Mouse (Mus musculus) right cerebral cortex, postnatal 14 days (tissue): ENCODE data around the gene Gtf2ird1.
"Not testable (repeated sequence)": the region's sequence is repeated elsewhere in the genome, so short reads cannot be mapped to it uniquely, and the experiment has no call there.

Experiments used
- DNase-seq: peaks from one replicate; pipeline ENCODE4 v3.0.0; 2022

The Gtf2ird1 gene

DNA sequence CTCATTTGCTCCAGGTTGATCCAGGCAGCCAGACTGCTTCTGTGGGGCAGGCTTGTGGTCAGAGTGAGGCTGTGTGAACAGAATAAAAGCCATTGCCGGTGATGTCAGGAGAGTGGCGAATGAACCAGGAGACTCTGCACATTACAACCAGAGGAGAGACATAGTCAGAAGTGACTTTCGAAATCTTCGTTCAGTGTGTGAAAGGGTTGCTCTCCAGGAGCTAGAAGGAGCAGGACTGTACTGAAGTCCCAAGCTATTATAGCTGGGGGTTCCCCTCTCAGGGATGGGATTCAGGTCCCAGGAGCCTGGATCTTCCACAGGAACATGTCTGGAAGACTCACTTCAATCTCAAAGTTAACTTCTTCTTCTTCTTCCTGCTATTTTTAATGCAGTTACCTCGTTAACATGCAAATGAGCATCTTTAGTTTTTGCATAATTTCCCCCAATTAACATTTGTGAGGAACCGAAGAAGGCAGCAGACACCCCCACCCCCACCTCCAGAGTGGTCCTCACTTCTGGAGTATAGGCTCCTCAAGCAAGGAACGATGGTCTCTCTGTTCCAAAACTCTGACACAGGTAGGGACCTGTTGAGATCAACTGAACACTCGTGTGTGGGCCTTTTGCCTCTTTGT, 14.1 kb upstream of the Gtf2ird1 start:
- no peak for DNase-seq

DNA sequence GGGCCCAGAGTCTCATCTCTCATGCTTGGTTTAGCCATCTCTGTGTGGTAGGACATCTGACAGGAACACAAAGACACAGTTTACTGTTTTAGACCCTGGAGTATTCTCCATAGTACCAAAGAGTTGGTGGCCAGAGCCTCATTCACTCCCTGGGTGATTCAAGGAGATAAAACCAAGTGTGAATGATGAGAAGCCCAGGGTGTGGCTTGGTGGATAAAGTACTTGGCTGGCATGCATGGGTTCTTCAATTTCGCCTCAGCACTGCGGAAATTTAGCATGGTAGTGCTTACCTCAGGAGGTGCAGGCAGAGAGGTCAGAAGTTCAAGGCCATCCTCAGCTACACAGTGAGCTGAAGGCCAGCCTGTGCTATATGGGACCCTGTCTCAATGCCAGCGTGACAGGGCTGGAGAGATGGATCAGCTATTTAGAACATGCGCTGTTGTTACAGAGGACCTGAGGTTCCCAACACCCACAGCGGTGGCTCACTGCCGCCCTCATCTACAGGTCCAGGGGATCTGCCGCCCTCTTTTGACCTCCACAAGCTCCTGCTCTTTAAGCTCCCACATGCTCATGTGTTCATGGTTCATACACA, 13.1 kb upstream of the Gtf2ird1 start:
- DNase-seq: no peak

DNA sequence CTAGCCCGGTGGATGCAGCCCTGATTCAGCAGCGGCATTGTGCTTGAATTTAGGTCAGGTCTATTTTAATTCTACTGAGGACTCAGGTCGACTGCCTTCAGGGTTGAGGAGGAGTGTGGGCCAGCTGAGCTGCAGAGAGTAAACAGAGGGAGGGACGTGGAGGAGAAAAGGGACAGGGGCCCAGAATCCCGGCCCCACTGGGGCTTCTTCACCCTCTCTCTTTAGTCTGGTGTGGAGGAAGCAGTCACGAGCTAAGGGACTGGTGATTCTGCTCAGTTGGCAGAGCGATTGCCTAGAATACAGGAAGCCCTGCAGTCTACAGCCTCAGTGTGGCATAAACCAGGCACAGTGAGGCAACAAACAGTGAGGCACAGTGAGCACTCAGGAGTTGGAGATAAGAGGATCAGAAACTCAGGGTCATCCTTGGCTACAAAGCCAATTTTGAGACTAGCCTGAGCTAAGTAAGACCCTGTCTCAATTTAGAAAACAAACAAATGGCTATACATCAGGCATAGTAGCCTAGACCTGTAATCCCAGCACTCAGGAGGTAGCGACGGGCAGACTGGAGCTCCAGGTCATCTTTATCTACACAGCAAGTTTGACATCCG, 11.7 kb upstream of the Gtf2ird1 start:
- peak; percentile 21 for DNase-seq

DNA sequence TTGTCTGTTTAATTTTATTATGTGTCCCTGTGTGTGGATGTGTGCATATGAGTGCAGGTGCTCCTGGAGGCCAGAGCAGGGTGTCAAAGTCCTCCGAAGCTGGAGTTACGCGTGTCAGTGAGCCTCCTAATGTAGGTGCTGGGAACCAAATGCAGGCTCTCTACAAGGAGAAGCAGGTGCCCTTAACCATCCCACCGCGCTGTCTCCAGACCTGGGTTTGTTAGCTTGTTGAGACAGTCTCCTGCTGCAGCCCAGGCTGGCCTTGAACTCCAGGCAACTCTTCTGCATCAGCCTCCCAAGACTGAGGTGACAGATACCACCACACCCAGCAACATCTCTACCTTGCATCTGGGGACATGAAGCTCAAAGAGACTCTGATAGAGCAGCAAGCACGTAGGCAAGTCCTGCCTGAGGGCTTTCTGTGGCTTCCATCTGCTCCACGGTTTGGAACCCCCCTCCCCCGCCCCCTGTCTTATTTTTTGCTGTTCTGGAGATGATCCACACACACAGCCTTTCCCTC, 10.6 kb upstream of the Gtf2ird1 start:
- DNase-seq: no peak

DNA sequence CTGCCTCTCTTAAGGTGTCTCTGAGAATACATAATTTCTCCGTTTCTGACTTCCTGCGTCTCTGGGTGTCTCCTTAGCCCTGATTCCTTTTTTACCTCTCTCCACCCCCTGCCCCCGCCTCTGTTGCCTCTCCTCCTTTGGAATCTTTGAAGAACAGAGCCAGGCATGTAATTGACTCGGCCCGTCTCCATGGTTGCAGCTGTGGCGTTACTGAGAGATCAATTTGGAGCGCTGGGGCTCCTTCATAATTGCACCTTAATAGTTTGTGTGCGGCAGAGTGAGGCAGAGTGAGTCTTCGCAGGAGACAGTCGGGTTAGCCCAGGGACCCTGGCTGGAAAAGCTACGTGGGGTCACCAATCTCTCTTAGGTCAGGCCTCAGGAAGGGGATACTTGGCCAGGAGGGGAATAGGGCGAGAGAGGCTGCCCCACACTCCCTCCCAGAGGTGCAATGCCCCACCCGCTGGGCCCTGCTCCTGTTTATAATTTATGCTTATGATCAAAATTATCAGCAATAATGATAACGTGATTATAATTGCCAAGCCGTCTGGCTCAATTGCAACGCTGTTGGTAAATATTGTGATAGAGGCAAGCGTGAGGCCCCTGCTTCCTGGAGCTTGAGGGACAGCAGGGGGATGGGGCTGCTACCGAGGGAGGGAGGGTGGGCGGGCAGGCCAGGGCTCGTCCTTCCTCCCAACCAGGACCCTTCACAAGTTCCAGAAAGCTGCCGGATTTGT, 9.9 kb upstream of the Gtf2ird1 start:
- no peak for DNase-seq

DNA sequence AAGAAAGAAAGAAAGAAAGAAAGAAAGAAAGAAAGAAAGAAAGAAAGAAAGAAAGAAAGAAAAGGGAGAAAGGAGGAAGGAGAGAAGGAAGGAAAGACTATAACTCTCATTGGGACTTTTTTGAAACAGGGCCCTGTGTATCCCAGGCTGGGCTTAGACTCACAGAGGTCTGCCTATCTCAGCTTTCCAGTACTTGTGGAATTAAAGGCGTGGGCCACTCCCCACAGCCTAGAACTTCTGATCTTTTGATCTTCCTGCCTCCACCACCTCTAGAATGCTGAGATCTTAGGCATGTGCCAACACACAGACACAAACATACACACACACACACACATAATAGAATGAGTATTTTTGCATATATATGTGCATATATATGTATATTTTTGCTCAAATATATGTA, 8.7 kb upstream of the Gtf2ird1 start:
- no peak for DNase-seq

DNA sequence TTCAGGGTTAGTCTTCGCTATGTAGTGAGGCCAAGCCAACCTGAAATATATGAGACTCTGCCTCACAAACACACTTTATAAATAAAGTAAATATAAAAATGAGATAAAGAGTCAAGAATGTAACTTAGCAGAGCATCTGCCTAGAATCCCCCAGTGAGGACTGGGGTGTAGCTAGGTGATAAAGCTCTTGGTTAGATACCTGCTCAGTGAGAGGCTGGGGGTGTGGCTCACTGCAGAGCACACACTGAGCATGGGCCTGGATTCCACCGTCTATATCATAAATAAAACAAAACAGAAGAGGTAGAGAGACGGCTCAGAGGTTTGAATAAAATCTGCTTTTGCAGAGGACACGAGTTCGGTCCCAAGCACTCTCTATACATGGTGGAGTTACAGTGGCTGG, 7.7 kb upstream of the Gtf2ird1 start:
- no peak for DNase-seq

DNA sequence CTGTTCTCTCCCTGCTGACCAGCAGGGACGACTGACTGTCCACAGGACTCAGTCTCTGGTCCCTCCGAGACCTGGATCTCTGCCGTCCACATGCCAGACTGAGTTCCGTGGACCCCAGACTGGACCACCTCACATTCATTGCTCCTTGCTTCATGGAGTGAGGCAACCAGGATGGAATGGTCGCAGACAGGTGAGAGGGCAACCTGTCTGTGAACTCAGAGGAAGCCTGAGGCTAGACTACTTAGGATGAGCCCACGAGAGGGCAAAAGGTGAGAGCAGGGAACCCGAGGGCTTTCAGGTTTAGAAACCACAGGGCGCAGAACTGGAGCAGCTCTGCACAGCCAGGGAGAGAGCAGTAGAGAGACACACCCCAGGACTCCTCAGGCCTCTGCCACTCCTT, 6.2 kb upstream of the Gtf2ird1 start:
- DNase-seq: no peak

DNA sequence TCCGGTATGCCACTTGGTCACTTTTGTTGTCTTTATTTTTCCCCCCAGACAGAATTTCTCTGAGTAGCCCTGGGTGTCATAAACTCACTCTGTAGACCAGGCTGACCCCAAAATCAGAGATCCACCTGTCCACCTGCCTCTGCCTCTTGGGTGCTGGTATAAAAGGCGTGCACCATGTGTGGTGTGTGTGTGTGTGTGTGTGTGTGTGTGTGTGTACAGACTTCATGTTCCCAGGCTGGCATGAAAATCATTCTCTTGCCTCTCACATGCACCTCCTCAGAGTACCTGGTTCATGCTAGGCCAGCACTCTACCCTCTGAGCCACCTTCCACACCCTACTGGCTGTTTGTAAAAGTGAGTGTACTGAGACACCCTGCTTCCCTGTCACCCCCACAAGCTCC, 5.8 kb upstream of the Gtf2ird1 start:
- no peak for DNase-seq

DNA sequence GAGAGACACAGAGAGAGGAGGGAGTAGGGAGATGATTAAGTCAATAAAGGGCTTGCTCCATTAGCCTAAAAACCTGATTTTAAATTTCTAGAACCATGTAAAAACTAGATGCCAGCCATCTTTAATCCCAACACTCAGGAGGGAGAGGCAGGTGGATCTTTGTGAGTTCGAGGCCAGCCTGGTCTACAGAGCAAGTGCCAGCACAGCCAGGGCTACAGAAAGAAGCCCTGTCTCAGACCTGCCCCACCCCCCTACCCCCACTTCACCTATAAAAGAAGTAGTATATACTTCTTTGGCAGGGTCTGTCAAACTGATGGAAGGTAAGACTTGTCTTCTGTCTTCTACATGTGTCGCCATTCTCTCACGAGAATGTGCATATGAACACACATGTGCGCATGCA, 4.0 kb upstream of the Gtf2ird1 start:
- no peak for DNase-seq

DNA sequence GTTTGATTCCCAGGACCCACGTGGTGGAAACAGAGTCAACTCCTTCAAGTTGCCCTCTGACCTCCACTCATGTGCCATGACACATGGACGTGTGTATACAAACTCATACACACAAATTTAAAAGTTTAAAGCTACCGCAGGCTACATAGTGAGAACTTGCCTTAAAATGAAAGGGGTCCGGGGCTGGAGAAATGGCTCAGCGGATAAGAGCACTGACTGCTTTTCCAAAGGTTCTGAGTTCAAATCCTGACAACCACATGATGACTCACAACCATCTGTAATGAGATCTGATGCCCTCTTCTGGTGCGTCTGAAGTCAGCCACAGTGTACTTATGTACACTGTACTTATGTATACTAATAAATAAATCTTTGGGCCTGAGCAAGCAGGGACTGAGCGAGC, 2.6 kb upstream of the Gtf2ird1 start:
- DNase-seq: no peak

DNA sequence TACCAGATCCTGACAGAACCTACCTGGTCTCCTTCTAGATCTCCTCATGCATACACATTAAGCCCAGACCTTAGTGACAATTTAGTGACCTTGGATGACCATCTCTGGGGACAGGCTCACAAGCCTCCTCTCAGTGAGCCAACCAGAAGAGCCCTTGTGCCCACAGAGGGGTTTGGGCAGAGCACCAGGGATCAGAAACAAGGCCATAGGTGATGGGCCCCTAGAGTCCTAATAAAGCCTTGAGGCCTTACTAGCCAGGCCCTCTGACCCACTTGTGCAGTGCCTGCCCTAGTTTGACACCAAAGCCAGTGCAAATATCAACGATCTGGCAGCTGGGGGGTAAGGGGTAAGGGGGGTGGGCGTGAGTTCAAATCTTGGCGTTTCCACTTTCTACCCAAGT, 1.9 kb upstream of the Gtf2ird1 start:
- DNase-seq: no peak

DNA sequence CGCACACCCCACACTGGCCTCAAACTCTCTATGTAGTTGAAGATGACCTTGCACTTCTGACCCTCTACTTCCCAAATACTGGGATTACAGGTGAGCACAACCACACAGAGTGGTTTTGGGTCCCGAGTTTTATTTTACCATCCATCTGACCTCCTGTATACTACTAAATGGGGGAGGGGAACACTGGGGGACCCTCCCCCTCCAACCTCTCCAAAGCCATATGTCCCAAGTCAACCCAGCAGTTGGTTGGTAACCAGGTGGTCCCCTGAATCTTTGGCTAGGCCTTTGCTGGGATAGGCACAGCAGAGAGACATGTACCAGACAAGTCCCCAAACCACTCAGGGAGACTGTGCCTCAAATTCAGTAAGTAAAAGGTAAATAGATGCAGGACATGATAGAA, 855 bp upstream of the Gtf2ird1 start:
- no peak for DNase-seq

DNA sequence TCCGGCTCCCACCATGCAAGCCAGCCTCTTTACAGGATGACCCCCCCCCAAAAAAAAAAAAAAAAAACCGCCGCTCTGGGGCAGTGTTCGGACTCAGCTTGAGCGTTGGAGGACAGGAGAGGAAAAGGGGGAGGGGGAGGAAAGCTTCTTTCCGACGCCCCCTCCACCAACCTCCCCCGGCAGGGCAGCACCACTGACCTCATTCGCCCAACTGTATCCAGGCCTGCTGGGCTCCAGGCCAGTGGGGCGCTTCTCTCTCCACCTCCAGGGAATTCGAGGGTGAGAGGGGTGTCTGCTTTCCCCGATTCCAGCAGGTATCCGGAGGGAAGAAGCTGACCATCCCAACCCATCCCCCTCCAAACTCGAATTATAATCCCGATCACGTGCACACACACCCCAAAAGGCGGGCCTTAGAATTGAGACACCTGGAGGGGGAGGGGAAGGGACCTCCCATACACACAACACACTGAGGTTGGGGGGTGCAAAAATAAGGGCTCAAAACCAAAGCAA, 547 bp downstream of the Gtf2ird1 start:
- peak; percentile 32 for DNase-seq

DNA sequence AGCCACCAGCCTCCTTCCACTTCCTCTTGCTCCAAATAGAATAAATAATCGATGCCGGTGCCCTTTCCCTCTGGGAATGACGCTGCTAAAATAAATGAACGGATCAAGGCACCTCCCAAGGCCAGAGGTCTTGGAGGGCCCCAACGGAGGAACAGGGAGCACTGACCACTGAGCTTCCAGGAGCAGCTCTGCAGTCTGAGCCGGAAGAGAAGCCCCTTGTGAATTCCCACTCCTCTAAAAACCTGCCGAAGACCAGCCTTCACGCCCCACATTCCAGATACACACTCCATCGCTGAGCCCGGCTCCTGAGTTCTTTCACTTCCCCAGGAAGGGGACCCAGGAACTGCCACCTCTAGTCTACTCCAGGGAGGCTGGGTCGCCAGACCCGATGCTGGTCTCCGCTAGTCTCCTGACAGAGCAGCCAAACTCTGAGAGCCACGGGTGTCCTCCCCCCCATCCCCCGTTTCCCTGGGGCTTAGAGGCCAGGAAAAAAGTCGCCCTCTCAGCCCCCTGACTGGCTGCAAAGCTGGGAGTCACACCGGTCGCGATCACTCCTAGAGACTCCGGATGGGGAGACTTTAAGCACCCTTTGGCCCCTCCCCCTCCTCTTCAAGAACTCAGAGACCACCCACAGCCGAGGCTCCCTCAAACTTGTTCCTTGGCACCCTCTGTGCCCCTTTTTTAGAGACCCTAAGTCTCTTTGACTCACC, 1.2 kb downstream of the Gtf2ird1 start:
- no peak for DNase-seq

DNA sequence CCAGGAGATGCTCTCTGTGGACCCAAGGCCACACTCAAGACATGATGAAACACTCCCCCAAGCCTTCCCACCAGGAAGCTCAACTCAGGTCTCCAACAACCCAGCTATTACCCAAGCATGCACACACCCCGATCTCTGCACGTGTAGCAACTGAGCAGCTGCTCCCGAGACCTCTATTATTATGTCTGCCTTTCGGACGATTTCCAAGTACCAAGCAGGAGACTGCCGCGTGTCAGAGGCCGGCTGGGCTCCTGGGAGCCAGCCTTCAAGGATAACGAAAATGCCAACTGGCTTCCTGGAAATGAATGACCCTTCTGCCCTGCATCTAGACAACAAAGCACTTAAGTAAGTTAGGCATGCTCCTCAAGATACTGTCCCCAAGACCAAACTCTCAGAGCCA, 2.1 kb downstream of the Gtf2ird1 start:
- no peak for DNase-seq

DNA sequence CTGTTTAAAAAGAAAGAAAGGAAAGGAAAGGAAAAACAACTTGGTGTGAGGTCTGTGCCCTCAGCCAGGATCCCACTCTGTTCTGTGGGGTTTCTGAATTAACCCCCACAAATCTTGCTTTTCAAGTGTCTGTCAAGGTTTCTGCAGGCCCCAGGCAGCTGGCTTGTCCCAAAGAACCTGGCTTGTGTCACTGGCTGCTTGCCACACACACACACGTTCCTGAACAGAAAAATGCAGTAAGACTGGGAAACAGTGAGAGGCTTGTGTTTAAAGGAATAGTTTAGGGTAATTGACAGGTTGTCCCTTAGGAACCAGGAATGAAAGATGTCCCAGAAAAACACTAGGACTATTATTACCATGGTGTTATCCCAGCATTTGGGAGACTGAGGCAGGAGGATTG, 2.9 kb downstream of the Gtf2ird1 start:
- DNase-seq: no peak

DNA sequence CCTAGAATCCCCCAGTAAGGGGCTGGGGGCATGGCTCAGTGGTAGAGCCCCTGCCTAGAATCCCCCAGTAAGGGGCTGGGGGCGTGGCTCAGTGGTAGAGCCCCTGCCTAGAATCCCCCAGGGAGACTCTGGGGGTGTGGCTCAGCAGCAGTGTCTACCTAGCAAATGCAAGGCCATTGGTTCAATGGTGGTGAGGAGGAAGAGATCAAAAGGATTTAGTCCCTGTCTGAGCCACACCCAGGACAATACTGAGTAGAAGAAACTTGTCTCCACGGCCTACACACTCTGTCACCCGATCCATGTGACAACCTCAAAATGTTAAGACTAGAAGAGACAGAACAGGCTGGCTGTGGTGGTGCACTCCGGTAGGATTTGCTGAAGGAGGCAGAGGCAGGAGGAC, 9.8 kb downstream of the Gtf2ird1 start:
- DNase-seq: not testable (repeated sequence)

DNA sequence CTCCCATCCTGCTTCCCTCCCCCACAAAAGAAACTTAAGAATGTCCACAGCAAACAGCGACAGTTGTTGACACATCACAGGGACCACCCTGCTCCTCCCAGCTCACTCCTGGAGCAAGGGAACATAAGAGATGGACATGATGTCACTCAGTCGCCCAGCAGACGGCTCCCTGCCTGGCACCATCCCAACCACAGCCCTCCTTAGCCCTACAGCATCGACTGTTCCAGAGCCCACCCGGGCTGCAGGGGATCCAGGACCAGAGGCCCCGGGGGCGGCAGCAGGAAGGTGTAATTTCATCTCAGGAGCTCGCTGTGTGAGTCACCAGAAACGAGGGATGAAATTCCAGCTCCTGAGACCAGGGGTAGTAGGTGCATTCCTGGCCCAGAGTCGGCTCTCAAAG, 10.6 kb downstream of the Gtf2ird1 start:
- DNase-seq: no peak

DNA sequence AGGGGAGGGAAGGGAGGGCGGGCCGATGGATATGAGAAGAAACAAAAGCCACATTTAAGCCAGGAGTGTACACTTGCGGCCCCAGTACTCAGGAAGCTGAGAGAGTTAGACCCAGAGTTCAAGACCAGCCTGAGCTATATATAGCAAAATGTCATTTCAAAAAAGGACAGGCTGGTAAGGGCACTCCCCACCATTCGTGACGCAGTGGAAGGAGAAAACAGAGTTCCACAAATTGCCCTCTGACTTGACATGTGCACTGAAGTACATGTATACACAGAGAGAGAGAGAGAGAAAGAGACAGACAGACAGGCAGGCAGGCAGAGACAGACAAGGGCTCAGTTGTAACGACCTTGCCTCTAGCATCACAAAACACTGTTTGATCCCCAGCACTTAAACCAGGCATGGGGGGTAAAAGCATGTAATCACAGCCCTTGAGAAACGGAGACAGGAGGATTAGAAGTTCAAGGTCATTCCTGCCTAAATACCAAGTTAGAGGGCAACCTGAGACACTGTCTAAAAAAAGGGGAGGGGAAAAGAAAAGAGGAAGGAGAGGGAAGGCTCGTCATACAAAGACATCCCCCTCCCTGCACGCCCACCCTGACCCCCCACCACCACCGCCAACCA, 11.2 kb downstream of the Gtf2ird1 start:
- DNase-seq: no peak

DNA sequence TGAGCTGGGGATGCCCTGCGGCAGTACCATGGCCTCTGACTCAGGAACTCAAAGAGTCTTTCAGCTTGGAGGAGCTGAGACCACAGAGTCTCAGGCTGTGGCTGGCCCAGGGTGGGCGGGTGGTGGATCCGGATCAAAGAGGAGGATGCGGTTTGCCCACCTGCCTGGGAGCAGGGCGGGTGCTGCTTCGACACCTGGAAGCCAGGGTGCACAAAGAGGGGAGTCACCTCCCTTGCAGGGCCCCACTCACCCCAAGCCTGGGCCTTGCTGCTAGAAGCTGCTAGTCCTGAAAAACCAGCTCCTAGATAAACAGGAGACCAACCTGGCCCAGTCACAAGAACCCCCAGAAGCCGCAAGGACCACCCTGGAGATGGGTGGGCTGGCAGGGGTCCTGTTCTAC, 12.0 kb downstream of the Gtf2ird1 start:
- no peak for DNase-seq

DNA sequence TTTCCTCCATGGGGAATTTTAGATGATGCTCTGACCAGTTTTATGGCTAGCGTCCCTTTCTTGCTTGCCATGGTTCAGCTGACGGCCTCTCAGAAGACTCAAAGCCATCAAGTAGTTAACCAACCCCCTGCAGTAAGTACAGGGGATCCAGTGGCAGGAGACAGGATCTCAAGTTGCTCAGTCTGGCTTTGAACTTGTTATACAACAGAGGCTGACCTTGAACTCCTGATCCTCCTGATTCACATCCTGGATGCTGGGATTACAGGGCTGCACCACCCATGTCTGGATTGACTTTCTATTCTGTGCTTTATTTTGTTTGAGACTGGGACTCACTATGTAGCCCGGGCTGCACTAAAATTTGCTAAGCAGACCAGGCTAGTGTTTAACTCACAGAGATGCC, 14.4 kb downstream of the Gtf2ird1 start:
- DNase-seq: no peak

DNA sequence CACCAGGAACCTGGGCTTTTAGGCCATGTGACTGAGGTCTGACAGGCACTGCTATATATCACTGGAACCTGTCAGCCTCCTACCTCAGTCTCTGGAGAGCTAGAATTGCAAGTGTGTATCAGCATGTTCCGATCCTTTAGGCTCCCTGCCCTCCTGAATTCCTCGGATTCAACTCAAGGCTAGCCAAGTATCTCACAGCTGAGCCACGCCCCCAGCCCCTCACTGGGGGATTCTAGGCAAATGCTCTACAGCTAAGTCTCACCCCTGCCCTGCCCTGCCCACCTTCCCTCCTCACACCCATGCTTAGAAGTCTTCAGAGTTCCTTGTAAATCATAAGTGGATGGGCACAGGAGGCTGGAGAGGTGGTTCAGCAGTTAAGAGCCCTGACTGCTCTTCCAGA, 15.4 kb downstream of the Gtf2ird1 start:
- no peak for DNase-seq
